Mouse (Mus musculus): Measurements from ENCODE around the gene Fermt2. TPM values are rescaled to one million over a fixed set of nuclear protein-coding genes. Genes with fewer than 3 reads are reported as not detected.

Gene Fermt2
- polyA plus RNA-seq, 1 experiment from 2014 or later: 152 TPM

Other genes with a start within 250 kb of the Fermt2 start
- 74.5 and 77.6 TPM in 2 replicates for gene Ero1l, start 211.3 kb downstream of the Fermt2 start, polyA plus RNA-seq (2015; fragmentation: Nextera tagmentation; extraction: Ambion mirVana)
- 124 and 125 TPM in 2 replicates for gene Psmc6, start 200.3 kb downstream of the Fermt2 start, polyA plus RNA-seq (2015; fragmentation: Nextera tagmentation; extraction: Ambion mirVana)
- gene Styx, start 179.0 kb downstream of the Fermt2 start, polyA plus RNA-seq (2015; fragmentation: Nextera tagmentation; extraction: Ambion mirVana): 44.8 and 47.8 TPM in 2 replicates
- 68.4 and 72.1 TPM in 2 replicates for gene Gnpnat1, start 125.2 kb downstream of the Fermt2 start, polyA plus RNA-seq (2015; fragmentation: Nextera tagmentation; extraction: Ambion mirVana)
- gene Ddhd1, start 128.0 kb upstream of the Fermt2 start, polyA plus RNA-seq (2015; fragmentation: Nextera tagmentation; extraction: Ambion mirVana): 5.8 and 6.5 TPM in 2 replicates